Mouse (Mus musculus) liver, postnatal 0 days (tissue): ENCODE data around the gene Lyrm7. TPM values are rescaled to one million over a fixed set of nuclear protein-coding genes. Genes with fewer than 3 reads are reported as not detected.
"Not testable (repeated sequence)": the region's sequence is repeated elsewhere in the genome, so short reads cannot be mapped to it uniquely, and the experiment has no call there.

Experiments used
- ATAC-seq: fragments of 200-750 bp; cut with Nextera tagmentation; 2 replicates; pipeline ENCODE4 v1.8.0; 2017; ENCODE audit warnings: mild to moderate bottlenecking, moderate library complexity
- DNase-seq: peaks from one replicate; pipeline ENCODE4 v3.0.0-alpha.2; 2016
- H3K27ac ChIP-seq: fragments of 300-500 bp; sonication (generic); 2 replicates; pipeline ENCODE4 v1.5.1; 2014; ENCODE audit warnings: antibody characterized with exemption, moderate library complexity, mild to moderate bottlenecking, low read depth
- H3K27me3 ChIP-seq: fragments of 300-500 bp; sonication (generic); 2 replicates; pipeline ENCODE4 v1.6.1; 2014; ENCODE audit warnings: low read length, control low read depth, mixed read lengths; ENCODE audit not compliant: insufficient read depth
- H3K36me3 ChIP-seq: fragments of 300-500 bp; sonication (generic); replicated peaks from 2 replicates; pipeline ENCODE4 v1.6.1; 2014; ENCODE audit warnings: mild to moderate bottlenecking, control low read depth, low read length, moderate library complexity, mixed read lengths; ENCODE audit not compliant: insufficient read depth
- H3K4me1 ChIP-seq: fragments of 300-500 bp; sonication (generic); 2 replicates; pipeline ENCODE4 v1.6.1; 2014; ENCODE audit warnings: antibody characterized with exemption, mild to moderate bottlenecking, control low read depth; ENCODE audit not compliant: insufficient read depth
- H3K4me2 ChIP-seq: fragments of 300-500 bp; sonication (generic); 2 replicates; pipeline ENCODE4 v1.6.1; 2014; ENCODE audit warnings: low read depth, mild to moderate bottlenecking, low read length, moderate library complexity, mixed read lengths
- H3K4me3 ChIP-seq: fragments of 300-500 bp; sonication (generic); 2 replicates; pipeline ENCODE4 v1.5.1; 2014; ENCODE audit warnings: low read depth, low read length
- H3K9ac ChIP-seq: fragments of 300-500 bp; sonication (generic); replicated peaks from 2 replicates; pipeline ENCODE4 v1.6.1; 2014; ENCODE audit warnings: mild to moderate bottlenecking, moderate library complexity
- H3K9me3 ChIP-seq: fragments of 300-500 bp; sonication (generic); 2 replicates; pipeline ENCODE4 v1.6.1; 2016; ENCODE audit warnings: mild to moderate bottlenecking, control low read depth, low read length, mixed read lengths
- CTCF ChIP-seq: sonication (generic); IDR thresholded peaks from 2 replicates; pipeline ENCODE4 v1.5.1; 2016; ENCODE audit warnings: antibody characterized with exemption, low read depth
- EP300 ChIP-seq: IDR thresholded peaks from 2 replicates; pipeline ENCODE4 v1.6.1; 2016; ENCODE audit warnings: antibody characterized with exemption, low read depth, mild to moderate bottlenecking
- whole genome bisulfite sequencing: fragments of 180-500 bp; shearing (Covaris S2); extraction: QIAGEN DNeasy Blood & Tissue Kit; methylation state at CpG from one replicate; pipeline ENCODE4 v1.1.7; 2014; ENCODE audit not compliant: insufficient replicate concordance; 5-methylcytosine and 5-hydroxymethylcytosine counted together
- polyA plus RNA-seq: library from polyadenylated mRNA; unstranded; fragments of >200 nt; fragmentation: Nextera tagmentation; extraction: Ambion mirVana; gene quantifications from 2 replicates; pipeline ENCODE4 v1.2.1, GENCODE M21; 2015

The Lyrm7 gene
- polyA plus RNA-seq, 1 experiment from 2014 or later = 2.9 TPM

DNA sequence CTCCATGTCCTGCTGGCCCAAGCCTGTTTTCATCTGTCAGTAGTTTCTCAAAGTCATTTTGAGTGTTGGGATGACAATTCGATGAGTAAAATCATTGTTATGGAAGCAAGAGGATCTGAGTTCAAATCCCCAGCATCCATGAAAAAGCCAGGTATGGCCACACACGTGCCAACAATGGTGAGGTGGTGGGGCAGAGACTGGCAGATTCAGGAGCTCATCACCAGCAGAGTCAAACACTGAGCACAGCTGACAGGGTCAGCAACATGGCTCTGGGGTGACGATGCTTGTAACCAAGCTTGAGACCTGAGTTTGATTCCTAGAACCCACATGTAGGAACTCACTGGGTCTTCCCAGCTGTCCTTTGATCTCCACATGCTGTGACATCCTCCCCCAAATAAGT is 44.4 kb upstream of the Lyrm7 start:
- no peak overlapping the region for H3K4me3 ChIP-seq
- H3K27ac ChIP-seq = no peak overlapping the region
- DNase-seq = no peak
- no peaks in the 10 kb centered on the region; the same call in 1 of the 2 replicates for H3K36me3 ChIP-seq
- no peaks in the 10 kb centered on the region for H3K9me3 ChIP-seq
- TF ChIP-seq EP300 (no peak), CTCF (no peak)
- no peak overlapping the region for H3K9ac ChIP-seq
- no peak for ATAC-seq
- H3K4me1 ChIP-seq = peaks cover 13% of the 10 kb centered on the region
- 72% methylated on average over 3 of the region's 3 CpGs for WGBS
- no peak overlapping the region for H3K4me2 ChIP-seq
- H3K27me3 ChIP-seq = no peaks in the 10 kb centered on the region

DNA sequence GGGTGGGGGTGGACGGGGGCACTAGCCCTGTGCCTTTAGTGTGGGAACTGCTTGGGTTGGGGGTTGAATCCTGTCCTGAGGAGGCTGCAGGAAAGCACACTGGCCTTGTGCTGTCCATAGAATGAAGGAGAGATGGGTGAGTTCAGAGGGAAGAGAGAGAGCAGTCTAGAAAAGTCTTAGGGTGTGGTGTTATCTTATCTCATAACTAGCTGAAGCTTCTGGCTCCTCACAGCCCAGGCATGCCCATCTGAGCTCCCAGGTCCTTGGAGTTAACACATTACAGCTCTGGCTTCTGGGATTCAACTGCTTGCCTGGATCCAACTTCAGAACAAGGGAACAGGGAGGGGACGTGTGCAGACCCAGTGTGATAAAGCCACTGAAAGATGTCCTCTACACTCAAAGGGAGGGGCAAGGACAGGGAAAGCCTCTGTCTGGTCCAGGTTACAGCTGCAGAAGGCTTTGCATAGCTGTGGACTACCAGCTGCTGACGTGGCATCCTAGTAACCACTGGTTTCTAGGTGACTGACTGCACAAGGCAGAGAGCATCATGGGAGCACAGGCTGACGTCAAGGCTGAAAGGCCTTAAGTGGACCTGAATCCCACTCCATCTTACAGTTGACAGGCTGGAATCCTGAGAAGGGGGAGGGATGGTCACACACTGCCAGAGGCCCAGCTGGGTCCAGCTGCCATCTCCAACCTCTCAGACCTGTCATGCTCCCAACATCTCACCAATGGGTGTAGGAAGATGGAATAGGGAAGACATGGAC is 43.4 kb upstream of the Lyrm7 start:
- ATAC-seq = no peak
- Histone ChIP-seq H3K36me3 (no peaks in the 10 kb centered on the region), H3K9me3 (no peaks in the 10 kb centered on the region), H3K4me3 (no peak overlapping the region), H3K27me3 (no peaks in the 10 kb centered on the region), H3K4me2 (peak overlapping the region; percentile 82), H3K27ac (no peak overlapping the region), H3K4me1 (peaks cover 13% of the 10 kb centered on the region), H3K9ac (no peak overlapping the region)
- no peak for TF ChIP-seq CTCF
- TF ChIP-seq EP300 = no peak
- WGBS = 56% methylated on average over 4 of the region's 4 CpGs
- no peak for DNase-seq

DNA sequence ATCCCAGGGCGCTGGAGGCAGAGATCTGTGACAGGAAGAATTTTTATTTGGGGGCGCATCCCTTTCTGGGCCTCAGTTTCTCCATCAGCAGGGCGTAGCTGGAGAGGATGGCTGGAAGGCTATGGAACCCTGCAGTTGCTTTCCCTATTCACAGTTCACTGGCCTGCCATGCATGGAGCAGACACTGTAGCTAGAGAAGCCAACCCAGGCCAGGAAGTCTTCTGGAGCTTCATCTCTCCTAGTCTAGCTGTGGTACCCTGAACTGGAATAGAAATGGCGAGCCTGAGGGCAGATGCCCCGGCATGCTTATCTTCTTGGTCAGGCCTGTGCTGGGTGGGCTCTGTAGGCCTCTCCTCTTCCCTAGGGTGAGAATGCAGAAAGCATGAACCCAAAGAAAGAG is 42.6 kb upstream of the Lyrm7 start:
- Histone ChIP-seq H3K27me3 (no peaks in the 10 kb centered on the region), H3K27ac (no peak overlapping the region), H3K36me3 (no peaks in the 10 kb centered on the region), H3K4me1 (peaks cover 13% of the 10 kb centered on the region), H3K4me2 (peak overlapping the region; percentile 82), H3K9me3 (no peaks in the 10 kb centered on the region), H3K9ac (peak overlapping the region; percentile 65), H3K4me3 (peak overlapping the region; percentile 48)
- TF ChIP-seq EP300 = no peak
- no peak for TF ChIP-seq CTCF
- DNase-seq = no peak
- ATAC-seq = no peak
- 69% methylated on average over 5 of the region's 5 CpGs for WGBS

DNA sequence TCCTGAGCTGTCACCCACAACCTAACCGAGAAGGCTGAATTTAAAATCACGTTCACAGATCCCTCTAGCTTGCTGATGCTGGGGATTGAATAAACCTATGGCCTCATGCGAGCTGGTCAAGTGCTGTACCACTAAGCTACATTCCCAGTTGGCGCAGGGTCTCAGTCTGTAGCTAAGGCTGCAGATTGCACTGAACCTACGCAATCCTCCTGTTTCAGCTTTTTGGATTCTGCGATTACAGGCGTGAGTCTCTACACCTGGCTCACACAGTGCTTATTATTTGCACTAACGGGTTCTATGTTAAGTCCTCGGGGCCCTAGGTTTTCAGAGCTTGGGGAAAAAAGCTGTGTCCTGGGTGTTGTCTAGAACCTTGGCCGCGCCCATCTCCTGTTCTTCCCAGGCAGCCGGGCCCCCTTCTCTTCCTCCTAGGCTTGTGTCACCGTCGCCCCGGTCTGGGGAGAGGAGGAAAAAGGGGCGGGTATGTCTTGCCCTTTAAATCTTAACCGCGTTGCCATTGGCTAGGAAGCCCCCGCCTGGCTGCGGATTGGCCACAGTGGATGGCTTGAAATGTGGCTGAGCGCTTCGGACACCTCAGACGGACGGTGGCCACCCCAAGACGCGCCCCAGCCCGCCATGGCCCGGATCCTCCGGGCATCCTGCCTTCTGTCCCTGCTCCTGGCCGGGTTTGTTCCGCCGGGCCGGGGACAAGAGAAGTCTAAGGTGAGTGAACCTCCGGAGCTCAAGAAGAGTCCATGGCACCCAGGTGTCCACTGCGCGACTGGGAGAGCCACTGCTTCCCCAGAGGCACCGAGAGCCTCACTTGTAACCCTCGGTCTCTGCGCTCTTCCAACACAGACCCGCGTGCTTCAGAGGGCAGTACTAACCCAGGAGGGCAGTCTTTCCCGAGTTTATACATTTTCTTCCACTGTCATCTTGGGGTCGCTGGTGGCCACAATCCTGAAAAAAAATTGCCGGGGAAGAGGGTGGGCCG is 41.9 kb upstream of the Lyrm7 start, which contains the start of gene Gpx3:
Gene Gpx3 (plus strand): TSS at position 121 of the 991 bp plus-strand sequence.
- TF ChIP-seq CTCF = no peak
- TF ChIP-seq EP300 = no peak
- no peaks in the 10 kb centered on the region for H3K9me3 ChIP-seq
- H3K4me2 ChIP-seq = peak within 1 kb of the TSS; percentile 82
- peak; percentile 79 for ATAC-seq
- peaks cover 13% of the 10 kb centered on the region for H3K4me1 ChIP-seq
- peak within 1 kb of the TSS; percentile 48 for H3K4me3 ChIP-seq
- no peaks in the 10 kb centered on the region for H3K36me3 ChIP-seq
- H3K27ac ChIP-seq = no peak within 1 kb of the TSS
- H3K9ac ChIP-seq = peak within 1 kb of the TSS; percentile 65
- 14% methylated on average over 42 of the region's 45 CpGs for WGBS
- H3K27me3 ChIP-seq = no peaks in the 10 kb centered on the region
- peak; percentile 62 for DNase-seq

DNA sequence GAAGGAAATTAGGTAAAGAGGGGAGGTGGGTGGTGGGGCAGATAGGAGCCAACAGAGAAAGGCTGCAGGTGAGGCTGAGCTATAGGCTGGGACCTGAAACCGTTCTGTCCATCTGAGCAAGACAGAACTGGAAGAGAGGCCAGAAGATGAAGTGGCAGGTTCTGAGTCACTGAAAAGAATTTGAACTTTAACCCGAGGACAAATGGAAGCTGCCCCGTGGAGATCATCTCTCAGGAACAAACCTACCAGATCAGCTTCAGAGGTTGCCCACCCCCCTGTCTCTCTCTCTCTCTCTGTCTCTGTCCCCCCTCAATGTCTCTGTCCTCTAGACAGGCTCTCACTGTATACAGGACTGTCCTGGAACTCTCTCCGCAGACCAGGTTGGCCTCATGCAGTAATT is 38.9 kb upstream of the Lyrm7 start:
- no peak overlapping the region for H3K27ac ChIP-seq
- H3K4me2 ChIP-seq = no peak overlapping the region
- H3K4me1 ChIP-seq = peaks cover 13% of the 10 kb centered on the region
- DNase-seq (no peak), ATAC-seq (no peak)
- TF ChIP-seq CTCF (no peak), EP300 (no peak)
- 66% methylated on average over 4 of the region's 4 CpGs for WGBS
- no peak overlapping the region for H3K9ac ChIP-seq
- H3K9me3 ChIP-seq = no peaks in the 10 kb centered on the region
- H3K27me3 ChIP-seq = no peaks in the 10 kb centered on the region
- H3K4me3 ChIP-seq = no peak overlapping the region
- no peaks in the 10 kb centered on the region for H3K36me3 ChIP-seq

DNA sequence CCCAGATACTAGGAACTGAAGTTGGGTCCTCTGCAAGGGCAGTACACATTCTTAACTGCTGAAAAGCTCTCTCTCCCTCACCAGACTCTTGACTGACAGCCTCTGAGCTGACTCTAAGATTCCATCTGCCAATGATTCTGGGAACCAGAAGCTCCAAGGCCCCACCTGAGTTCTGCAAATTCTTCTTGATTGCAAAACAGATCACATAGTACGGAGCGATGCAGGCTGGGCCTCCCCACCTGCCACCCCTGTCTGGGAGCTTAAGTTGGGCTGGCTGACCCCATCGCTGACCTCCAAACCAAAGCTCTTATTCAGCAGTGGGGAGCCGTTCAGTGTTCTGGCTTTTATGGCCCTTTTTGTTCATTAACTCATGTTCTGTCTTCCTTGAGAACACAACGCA is 36.8 kb upstream of the Lyrm7 start:
- 0 out of 2 replicates have a peak, but pooled peaks cover 5% of the 10 kb centered on the region for H3K4me1 ChIP-seq
- H3K9me3 ChIP-seq = no peaks in the 10 kb centered on the region
- no peak overlapping the region for H3K4me3 ChIP-seq
- no peaks in the 10 kb centered on the region for H3K36me3 ChIP-seq
- no peak overlapping the region for H3K27ac ChIP-seq
- H3K27me3 ChIP-seq = no peaks in the 10 kb centered on the region
- no peak for DNase-seq
- TF ChIP-seq EP300 (no peak), CTCF (no peak)
- no peak for ATAC-seq
- no peak overlapping the region for H3K4me2 ChIP-seq
- H3K9ac ChIP-seq = no peak overlapping the region
- WGBS = 78% methylated on average over 5 of the region's 5 CpGs

DNA sequence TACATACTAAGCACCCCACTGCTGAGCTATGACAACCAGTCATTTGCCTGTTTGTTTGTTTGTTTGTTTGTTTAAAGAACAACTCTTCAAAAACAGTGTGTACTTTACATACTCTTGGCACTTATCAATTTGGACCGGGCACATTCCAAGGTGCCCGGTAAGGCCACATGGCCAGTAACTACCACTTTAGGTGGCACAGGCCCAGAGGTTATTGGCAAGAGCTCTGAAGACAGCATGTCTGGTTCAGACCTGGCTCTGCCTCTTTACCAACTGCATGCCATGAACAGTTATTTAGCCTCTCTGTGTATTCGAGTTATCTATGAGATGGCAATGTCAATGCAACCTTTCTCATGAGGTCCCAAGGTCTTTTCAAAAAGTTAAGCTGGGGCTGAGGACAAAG is 35.9 kb upstream of the Lyrm7 start:
- not testable (repeated sequence) for H3K9ac ChIP-seq, H3K4me3 ChIP-seq, H3K27me3 ChIP-seq, DNase-seq, H3K36me3 ChIP-seq, H3K4me1 ChIP-seq, ATAC-seq, H3K27ac ChIP-seq, H3K9me3 ChIP-seq, H3K4me2 ChIP-seq
- WGBS = 82% methylated on average over 3 of the region's 3 CpGs
